Mouse (Mus musculus): ENCODE measurements around the gene Cactin. TPM values are rescaled to one million over a fixed set of nuclear protein-coding genes. Genes with fewer than 3 reads are reported as not detected.

Cactin gene
- polyA plus RNA-seq, 1 experiment from 2014 or later, result 32.5 TPM

DNA sequence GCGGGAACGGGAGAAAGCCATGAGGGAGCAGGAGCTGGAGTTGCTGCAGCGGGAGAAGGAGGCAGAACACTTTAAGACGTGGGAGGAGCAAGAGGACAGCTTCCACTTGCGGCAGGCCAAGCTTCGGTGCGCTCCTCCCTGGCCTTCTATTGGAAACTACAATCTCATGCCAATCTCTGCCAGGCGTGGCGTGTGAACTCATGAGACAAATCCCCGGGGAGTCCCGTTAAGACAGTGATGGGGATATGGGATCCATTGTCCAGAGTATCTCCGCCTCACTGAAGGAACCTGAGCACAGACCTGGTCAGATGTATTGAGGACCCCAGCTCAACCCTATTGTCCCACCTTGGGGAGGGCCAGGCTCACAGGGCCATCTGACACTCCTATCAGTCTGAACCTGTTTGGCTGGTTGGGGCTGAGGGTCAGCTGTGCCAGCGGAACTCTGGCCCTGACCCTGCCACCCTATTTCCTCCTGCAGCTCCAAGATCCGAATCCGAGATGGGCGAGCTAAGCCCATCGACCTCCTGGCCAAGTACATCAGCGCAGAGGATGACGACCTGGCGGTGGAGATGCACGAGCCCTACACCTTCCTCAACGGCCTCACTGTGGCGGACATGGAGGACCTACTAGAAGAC is 2.4 kb downstream of the Cactin start:
- Histone ChIP-seq H3K36me3 (peaks cover 60% of the 10 kb centered on the region), H3K27me3 (no peaks in the 10 kb centered on the region), H3K27ac (replicated peaks) (no peak overlapping the region), H3K9ac (no peak overlapping the region), H3K4me3 (no peak overlapping the region), H3K9me3 (no peaks in the 10 kb centered on the region), H3K4me1 (replicated peaks) (peaks cover 32% of the 10 kb centered on the region), H3K4me2 (no peak overlapping the region)
- WGBS, result 95% methylated on average over 23 of the region's 23 CpGs
- no peak for ATAC-seq (ENCODE audit: low read depth)

DNA sequence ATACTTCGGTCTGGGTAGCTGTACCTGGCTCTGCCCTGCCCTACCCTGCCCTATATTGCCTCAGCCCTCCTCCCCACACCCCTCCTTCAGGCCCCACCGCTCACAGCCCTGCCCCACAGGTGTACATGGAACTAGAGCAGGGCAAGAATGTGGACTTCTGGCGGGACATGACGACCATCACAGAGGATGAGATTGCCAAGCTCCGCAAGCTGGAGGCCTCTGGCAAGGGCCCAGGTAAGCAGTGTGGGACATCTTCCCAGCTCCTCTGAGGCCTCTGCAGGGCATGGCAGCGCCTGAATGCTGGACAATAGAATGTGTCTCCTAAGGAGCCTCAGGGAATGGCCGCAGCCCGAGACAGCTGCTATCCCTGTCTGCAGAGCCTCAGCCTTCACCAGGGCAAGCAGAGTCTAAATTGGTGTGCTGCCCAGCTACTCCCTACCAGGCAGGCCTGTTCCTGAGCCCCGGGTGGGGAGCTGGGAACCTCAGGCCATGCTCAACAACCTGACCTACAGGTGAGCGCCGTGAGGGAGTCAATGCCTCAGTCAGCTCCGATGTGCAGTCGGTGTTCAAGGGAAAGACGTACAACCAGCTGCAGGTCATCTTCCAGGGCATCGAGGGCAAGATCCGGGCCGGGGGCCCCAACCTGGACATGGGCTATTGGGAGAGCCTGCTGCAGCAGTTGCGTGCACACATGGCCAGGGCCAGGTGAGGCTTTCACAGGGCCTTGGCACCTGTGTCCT is 3.1 kb downstream of the Cactin start:
- Histone ChIP-seq H3K27ac (replicated peaks) (no peak overlapping the region), H3K4me1 (replicated peaks) (peaks cover 31% of the 10 kb centered on the region), H3K4me2 (no peak overlapping the region), H3K9ac (no peak overlapping the region), H3K27me3 (no peaks in the 10 kb centered on the region), H3K36me3 (peaks cover 53% of the 10 kb centered on the region), H3K4me3 (no peak overlapping the region), H3K9me3 (no peaks in the 10 kb centered on the region)
- no peak for ATAC-seq (ENCODE audit: low read depth)
- WGBS, result 95% methylated on average over 18 of the region's 18 CpGs

DNA sequence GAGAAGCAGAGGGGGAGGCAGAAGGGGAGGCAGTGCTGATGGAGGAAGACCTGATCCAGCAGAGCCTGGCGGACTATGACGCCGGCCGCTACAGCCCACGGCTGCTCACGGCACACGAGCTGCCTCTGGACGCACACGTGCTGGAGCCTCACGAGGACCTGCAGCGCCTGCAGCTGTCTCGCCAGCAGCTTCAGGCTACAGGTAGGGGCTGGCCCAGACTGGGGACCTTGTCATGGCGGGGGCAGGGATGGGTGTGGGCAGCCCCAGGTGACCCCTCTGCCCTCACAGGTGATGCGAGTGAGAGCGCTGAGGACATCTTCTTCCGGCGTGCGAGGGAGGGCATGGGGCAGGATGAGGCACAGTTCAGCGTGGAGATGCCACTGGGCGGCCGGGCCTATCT is 4.3 kb downstream of the Cactin start:
- H3K27me3 ChIP-seq, result no peaks in the 10 kb centered on the region; the same call in 1 of the 2 replicates
- no peak overlapping the region for H3K4me2 ChIP-seq
- H3K9me3 ChIP-seq, result no peaks in the 10 kb centered on the region
- H3K36me3 ChIP-seq, result peaks cover 53% of the 10 kb centered on the region
- H3K27ac ChIP-seq (replicated peaks), result no peak overlapping the region
- no peak overlapping the region for H3K4me3 ChIP-seq
- ATAC-seq (ENCODE audit: low read depth), result no peak
- no peak overlapping the region for H3K9ac ChIP-seq
- peaks cover 31% of the 10 kb centered on the region for H3K4me1 ChIP-seq (replicated peaks)
- 95% methylated on average over 21 of the region's 21 CpGs for WGBS

DNA sequence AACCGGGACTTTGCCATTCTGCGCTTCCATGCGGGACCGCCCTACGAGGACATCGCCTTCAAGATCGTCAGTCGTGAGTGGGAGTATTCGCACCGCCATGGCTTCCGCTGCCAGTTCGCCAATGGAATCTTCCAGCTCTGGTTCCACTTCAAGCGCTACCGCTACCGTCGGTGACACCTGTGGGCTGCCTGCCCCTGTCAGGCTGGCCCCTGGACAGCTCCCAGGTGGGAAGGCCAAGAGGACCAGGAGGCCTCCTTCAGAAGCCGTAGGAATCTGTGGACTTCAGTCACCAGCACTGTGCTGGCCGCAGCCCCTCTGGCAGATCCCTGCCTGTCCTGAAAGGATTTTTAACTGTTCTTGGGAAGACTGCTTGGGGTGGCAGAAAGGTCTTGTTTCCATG is 4.9 kb downstream of the Cactin start:
- peaks cover 53% of the 10 kb centered on the region for H3K36me3 ChIP-seq
- no peak for ATAC-seq (ENCODE audit: low read depth)

DNA sequence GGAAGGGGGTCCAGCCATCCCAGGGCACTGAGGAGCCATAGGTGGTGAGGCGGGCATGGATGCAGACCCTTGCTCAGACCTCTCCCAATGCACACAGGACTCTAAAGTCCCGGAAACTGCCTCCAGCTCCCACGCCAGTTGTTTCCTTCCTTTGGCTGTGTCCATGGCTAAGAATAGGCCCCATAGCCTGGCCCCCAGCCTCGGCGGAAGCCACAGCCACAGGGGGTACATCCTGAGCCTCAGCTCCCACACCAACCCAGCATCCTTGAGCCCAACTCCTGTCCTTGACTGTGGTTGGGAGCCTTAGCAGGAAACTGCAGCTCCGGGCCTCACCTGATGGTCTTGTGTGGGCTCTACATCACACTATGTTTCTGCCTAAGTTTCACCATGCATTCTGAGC is 6.0 kb downstream of the Cactin start:
- H3K27me3 ChIP-seq, result peaks cover 5% of the 10 kb centered on the region
- WGBS, result 83% methylated on average over 6 of the region's 6 CpGs
- H3K4me2 ChIP-seq, result no peak overlapping the region
- H3K36me3 ChIP-seq, result peaks cover 53% of the 10 kb centered on the region
- H3K4me1 ChIP-seq (replicated peaks), result peaks cover 29% of the 10 kb centered on the region
- H3K27ac ChIP-seq (replicated peaks), result peak overlapping the region; percentile 28; the same call in 1 of the 2 replicates
- no peaks in the 10 kb centered on the region for H3K9me3 ChIP-seq
- H3K9ac ChIP-seq, result no peak overlapping the region
- H3K4me3 ChIP-seq, result no peak overlapping the region
- ATAC-seq (ENCODE audit: low read depth), result no peak

More for the DNA sequence above, 4.9 kb downstream of the Cactin start:
- H3K27me3 ChIP-seq, result no peaks in the 10 kb centered on the region; the same call in 1 of the 2 replicates
- H3K27ac ChIP-seq (replicated peaks), result no peak overlapping the region
- no peak overlapping the region for H3K9ac ChIP-seq
- H3K4me3 ChIP-seq, result no peak overlapping the region
- H3K9me3 ChIP-seq, result no peaks in the 10 kb centered on the region
- 93% methylated on average over 18 of the region's 18 CpGs for WGBS
- peaks cover 34% of the 10 kb centered on the region for H3K4me1 ChIP-seq (replicated peaks)
- H3K4me2 ChIP-seq, result no peak overlapping the region

DNA sequence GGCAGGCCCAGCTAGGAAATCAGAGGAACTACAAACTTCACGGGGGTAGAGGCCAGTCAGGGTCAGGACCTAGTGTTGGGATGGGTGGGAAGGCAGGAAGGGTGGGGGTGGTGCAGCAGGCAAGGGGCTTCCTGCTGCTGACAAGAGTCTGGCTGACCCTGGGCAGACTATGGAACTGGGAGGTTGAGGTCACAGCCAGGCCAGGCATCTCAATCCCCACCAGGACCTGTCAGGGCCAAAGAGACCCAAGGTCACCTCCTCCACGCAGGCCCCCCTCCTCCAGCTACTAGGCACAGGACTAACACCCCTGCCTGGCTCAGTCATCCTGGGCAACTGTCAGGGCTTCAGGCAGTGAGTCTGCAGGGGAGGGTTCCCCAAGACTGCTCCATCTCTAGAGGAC is 7.1 kb downstream of the Cactin start:
- 44% methylated on average over 2 of the region's 2 CpGs for WGBS
- Histone ChIP-seq H3K36me3 (peaks cover 44% of the 10 kb centered on the region), H3K27ac (replicated peaks) (no peak overlapping the region)

DNA sequence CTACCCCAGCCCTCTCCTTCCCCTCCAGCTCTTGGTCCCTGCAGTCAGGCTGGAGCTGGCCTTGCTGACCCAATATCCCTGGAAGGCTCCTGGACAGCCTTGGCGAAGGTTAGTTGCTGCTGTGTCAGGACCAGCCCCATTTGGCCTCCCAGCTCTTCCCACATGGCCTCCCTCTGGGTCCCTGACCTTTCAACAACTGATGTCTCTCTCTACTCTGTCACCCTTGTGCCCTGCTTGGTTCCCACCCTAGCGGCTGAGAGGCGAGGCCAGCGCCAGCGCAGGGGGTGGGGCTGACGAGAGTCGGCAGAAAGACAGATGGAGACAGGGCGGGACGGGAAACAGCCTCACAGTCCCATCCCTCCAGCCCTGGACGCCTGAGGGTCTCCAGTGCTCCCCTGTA is 7.5 kb downstream of the Cactin start, which contains the start of gene Tbxa2r:
Tbxa2r (plus strand) TSS at position 346 of the 400 bp plus-strand sequence.
- Histone ChIP-seq H3K9me3 (no peaks in the 10 kb centered on the region), H3K4me1 (replicated peaks) (peaks cover 21% of the 10 kb centered on the region), H3K9ac (peak within 1 kb of the TSS; percentile 34; the same call in 1 of the 2 replicates), H3K36me3 (peaks cover 40% of the 10 kb centered on the region), H3K4me3 (no peak within 1 kb of the TSS), H3K27ac (replicated peaks) (peak within 1 kb of the TSS; percentile 49; the same call in 1 of the 2 replicates), H3K27me3 (peaks cover 21% of the 10 kb centered on the region), H3K4me2 (peak within 1 kb of the TSS; percentile 11; the same call in 1 of the 2 replicates)
- no peak for ATAC-seq (ENCODE audit: low read depth)
- 13% methylated on average over 10 of the region's 10 CpGs for WGBS

More for the DNA sequence above, 7.1 kb downstream of the Cactin start:
- H3K27me3 ChIP-seq, result peaks cover 16% of the 10 kb centered on the region
- ATAC-seq (ENCODE audit: low read depth), result no peak
- H3K4me2 ChIP-seq, result no peak overlapping the region
- no peak overlapping the region for H3K4me3 ChIP-seq
- peaks cover 21% of the 10 kb centered on the region for H3K4me1 ChIP-seq (replicated peaks)
- no peaks in the 10 kb centered on the region for H3K9me3 ChIP-seq
- H3K9ac ChIP-seq, result no peak overlapping the region; the same call in 1 of the 2 replicates

DNA sequence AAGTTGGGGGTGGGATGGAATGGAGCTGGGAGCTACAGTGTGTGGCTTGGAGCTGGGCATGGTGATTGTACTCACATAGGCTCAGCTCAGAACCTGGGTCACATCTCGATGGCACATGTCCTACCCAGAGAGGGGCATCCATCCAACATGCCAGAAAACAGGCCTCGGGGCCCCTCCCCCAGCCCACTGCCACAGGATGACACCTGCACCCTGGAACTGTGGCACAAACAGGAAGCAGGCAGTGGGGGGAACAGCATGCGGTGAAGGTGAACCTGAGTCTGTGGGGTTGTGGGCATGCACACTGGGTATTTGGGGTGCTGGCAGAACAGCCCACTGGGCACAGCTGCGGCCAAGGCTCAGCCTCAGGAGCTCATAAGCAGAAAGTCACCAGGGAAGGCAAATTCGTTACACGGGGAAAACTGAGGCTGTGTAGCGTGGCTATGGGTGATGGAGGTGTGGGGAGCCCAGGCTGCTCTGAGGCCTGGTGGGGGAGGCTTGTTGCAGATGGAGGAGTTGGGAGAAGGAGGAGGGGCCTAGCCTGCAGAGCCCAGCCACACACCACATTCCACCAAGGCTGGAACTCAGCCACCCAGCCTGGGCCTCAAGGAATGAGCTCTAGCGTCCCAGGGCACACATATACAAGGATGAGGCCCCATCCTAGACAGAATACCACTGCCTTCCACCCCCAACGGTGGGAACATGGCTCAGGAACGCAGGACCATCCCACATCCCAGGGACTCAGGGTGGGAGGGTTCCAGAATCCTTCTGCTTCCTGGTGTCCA is 8.5 kb downstream of the Cactin start:
- peaks cover 27% of the 10 kb centered on the region for H3K27me3 ChIP-seq
- H3K9me3 ChIP-seq, result no peaks in the 10 kb centered on the region
- WGBS, result 73% methylated on average over 10 of the region's 10 CpGs
- no peak overlapping the region for H3K4me3 ChIP-seq
- peak overlapping the region; percentile 49; the same call in 1 of the 2 replicates for H3K27ac ChIP-seq (replicated peaks)
- peak overlapping the region; percentile 22; the same call in 1 of the 2 replicates for H3K9ac ChIP-seq
- H3K4me2 ChIP-seq, result peak overlapping the region; percentile 11; the same call in 1 of the 2 replicates
- peaks cover 30% of the 10 kb centered on the region for H3K36me3 ChIP-seq
- peaks cover 21% of the 10 kb centered on the region for H3K4me1 ChIP-seq (replicated peaks)
- ATAC-seq (ENCODE audit: low read depth), result 0 out of 2 replicates have a peak, but pooled peaks have one; percentile 12

DNA sequence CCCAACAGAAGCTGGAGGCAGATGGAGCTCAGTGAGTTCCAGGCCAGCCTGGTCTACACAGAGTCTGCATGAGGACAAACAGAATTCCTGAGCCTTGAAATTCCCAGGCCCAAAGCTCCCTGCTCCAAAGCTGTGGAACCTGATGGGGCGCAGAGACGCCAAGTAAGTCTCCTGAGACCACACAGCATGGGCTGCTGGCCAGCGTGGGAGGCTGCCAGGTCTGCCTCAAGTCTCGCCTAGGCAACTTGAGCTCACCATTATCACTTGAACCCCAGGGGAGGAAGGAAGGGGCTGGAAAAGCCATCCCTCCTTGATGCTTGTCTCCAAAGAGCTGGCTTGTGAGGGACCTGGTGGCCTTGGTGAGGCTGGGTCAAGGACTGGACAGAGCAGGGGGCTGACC is 9.1 kb downstream of the Cactin start:
- WGBS, result 57% methylated on average over 4 of the region's 4 CpGs
- Histone ChIP-seq H3K36me3 (peaks cover 24% of the 10 kb centered on the region), H3K9me3 (no peaks in the 10 kb centered on the region), H3K4me1 (replicated peaks) (peaks cover 22% of the 10 kb centered on the region), H3K27me3 (peaks cover 31% of the 10 kb centered on the region), H3K4me2 (peak overlapping the region; percentile 3; the same call in 1 of the 2 replicates), H3K4me3 (no peak overlapping the region), H3K9ac (0 out of 2 replicates have a peak overlapping the region, but pooled peaks have one; percentile 34), H3K27ac (replicated peaks) (no peak overlapping the region; the same call in 1 of the 2 replicates)
- ATAC-seq (ENCODE audit: low read depth), result no peak

DNA sequence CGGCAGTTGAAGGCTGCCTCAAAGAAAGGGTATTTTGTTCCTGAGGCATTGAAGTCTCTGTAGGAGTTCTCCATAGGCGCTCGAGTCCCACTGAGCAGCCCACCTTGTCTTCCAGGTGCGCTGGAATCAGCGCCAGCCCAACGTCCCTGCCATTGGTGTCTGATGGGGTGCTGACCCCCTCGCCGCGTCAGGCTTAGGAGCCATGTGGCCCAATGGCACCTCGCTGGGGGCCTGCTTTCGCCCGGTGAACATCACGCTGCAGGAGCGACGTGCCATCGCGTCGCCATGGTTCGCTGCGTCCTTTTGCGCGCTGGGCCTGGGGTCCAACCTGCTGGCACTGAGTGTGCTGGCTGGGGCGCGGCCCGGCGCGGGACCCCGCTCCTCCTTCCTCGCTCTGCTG is 11.4 kb downstream of the Cactin start:
- no peaks in the 10 kb centered on the region for H3K9me3 ChIP-seq
- ATAC-seq (ENCODE audit: low read depth), result no peak
- peaks cover 1% of the 10 kb centered on the region for H3K36me3 ChIP-seq
- H3K4me1 ChIP-seq (replicated peaks), result peaks cover 25% of the 10 kb centered on the region
- 19% methylated on average over 29 of the region's 29 CpGs for WGBS
- H3K27me3 ChIP-seq, result peaks cover 40% of the 10 kb centered on the region
- no peak overlapping the region for H3K27ac ChIP-seq (replicated peaks)
- H3K4me3 ChIP-seq, result no peak overlapping the region
- 0 out of 2 replicates have a peak overlapping the region, but pooled peaks have one; percentile 17 for H3K9ac ChIP-seq
- 0 out of 2 replicates have a peak overlapping the region, but pooled peaks have one; percentile 1 for H3K4me2 ChIP-seq

DNA sequence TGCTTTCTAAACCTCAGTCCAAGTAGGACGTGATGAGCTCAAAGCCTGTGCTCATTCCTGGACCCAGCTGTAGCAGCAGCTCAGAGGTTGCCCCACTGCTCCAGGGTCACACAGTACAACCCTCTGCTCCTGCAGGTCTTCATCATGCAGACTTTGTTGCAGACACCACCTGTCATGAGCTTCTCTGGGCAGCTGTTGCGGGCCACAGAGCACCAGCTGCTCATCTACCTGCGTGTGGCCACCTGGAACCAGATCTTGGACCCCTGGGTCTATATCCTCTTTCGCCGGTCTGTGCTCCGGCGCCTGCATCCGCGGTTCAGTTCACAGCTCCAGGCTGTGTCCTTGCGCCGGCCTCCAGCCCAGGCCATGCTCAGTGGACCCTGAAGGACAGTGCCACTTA is 13.4 kb downstream of the Cactin start:
- ATAC-seq (ENCODE audit: low read depth), result no peak
- peaks cover 56% of the 10 kb centered on the region for H3K27me3 ChIP-seq

More for the DNA sequence above, 13.4 kb downstream of the Cactin start:
- H3K27ac ChIP-seq (replicated peaks), result no peak overlapping the region
- 69% methylated on average over 11 of the region's 11 CpGs for WGBS
- H3K4me3 ChIP-seq, result no peak overlapping the region
- no peak overlapping the region for H3K4me2 ChIP-seq
- peaks cover 15% of the 10 kb centered on the region for H3K4me1 ChIP-seq (replicated peaks)
- H3K9me3 ChIP-seq, result no peaks in the 10 kb centered on the region
- no peaks in the 10 kb centered on the region for H3K36me3 ChIP-seq
- no peak overlapping the region for H3K9ac ChIP-seq
